Mouse (Mus musculus) ES-Bruce4 (cell line): ENCODE data around the gene Hsd17b10.

Source experiments
- CTCF ChIP-seq: IDR thresholded peaks from one replicate; pipeline ENCODE4 v1.8.1; 2011; ENCODE audit warnings: low read depth, low read length
- EP300 ChIP-seq: IDR thresholded peaks from 2 replicates; pipeline ENCODE4 v1.6.1; 2011; ENCODE audit warnings: low read depth, low read length; ENCODE audit not compliant: insufficient read depth
- POLR2A ChIP-seq: IDR thresholded peaks from one replicate; pipeline ENCODE4 v1.8.1; 2011; ENCODE audit warnings: low read length; ENCODE audit not compliant: insufficient read depth

DNA sequence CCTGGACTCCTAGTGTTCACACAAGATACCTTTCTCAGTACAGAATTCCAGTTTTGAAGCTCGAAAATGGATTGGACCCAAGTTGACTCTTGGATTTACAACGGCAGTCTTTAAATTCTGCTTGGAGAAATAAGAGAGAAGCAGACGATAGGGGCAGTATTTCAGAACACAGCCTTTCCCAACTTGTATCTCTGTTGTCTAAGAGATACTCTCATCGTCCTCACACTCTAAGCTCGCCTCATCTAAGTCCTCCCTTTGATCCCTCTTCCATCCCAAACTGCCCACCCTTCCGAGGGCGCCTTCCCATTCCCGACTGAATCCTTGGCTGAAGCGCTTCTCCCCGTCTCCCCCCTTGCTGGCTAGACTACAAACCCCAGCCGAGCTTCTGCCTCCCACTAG, 14.1 kb downstream of the Hsd17b10 start:
- no peak for TF ChIP-seq CTCF
- no peak for TF ChIP-seq POLR2A
- TF ChIP-seq EP300 = no peak
